Mouse (Mus musculus): ENCODE data around the gene Nkapd1. TPM values are rescaled to one million over a fixed set of nuclear protein-coding genes. Genes with fewer than 3 reads are reported as not detected.
A peak's percentile ranks its signal among the peaks of the same experiment; 100 is the strongest.
"Not testable (repeated sequence)": the region's sequence is repeated elsewhere in the genome, so short reads cannot be mapped to it uniquely, and the experiment has no call there.

The Nkapd1 gene
- polyA plus RNA-seq, 1 experiment from 2014 or later, result 28.6 TPM

DNA sequence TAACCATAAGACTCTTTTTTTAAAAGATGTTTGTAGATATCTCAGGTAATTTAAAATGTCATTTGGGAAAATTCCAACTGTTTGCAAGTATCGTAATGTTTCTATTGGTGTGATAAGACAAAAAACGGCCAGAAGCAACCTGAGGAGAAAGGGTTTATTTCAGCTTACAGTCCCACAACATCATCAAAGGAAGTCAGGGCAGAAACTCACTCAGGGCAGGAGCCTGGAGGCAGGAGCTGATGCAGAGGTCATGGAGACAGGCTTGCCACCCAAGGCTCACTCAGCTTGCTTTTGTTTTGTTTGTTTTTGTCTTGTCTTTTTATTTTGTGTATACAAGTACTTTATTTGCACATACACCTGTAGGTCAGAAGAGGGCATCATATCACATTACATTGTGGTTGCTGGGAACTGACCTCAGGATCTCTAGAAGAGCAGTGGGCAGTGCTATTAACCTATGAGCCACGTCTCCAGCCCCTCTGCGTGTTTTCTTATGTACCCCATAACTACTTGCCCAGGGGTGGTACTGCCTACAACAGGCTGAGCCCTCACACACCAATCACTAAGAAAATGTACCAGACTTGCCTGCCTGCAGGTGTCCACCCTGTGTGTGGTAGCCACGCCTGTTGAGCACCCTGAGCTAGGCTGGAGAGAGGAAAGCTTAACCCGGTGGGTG lies 14.9 kb upstream of the Nkapd1 start:
- no peak for ATAC-seq (ENCODE audit: insufficient number of reproducible peaks, insufficient read depth, low FRiP score, low TSS enrichment, low read depth)
- Histone ChIP-seq H3K36me3 (peaks cover 42% of the 10 kb centered on the region), H3K27me3 (no peaks in the 10 kb centered on the region), H3K4me1 (no peaks in the 10 kb centered on the region), H3K27ac (no peak overlapping the region), H3K4me2 (no peak overlapping the region), H3K9me3 (no peaks in the 10 kb centered on the region), H3K4me3 (no peak overlapping the region), H3K9ac (no peak overlapping the region)
- 87% methylated on average over 6 of the region's 6 CpGs for WGBS

DNA sequence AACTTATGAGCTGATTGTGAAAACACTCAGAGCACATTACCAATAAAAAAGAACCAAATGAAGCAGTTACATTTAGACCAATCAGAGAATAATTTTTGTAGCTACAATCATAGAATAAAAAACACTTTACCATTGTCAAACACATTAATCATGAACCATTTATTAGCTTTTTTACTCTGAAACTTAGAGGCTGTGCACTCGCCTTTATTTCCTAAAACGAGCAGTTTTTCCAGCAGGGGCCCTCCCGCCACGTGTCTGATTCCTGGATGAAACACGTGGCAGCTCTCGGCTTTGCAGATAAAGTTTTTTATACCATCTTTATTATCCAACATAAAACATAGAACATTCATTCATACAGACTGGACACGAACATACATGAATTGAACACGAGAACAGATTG lies 13.6 kb upstream of the Nkapd1 start:
- peaks cover 33% of the 10 kb centered on the region for H3K36me3 ChIP-seq
- not testable (repeated sequence) for H3K4me2 ChIP-seq; H3K4me3 ChIP-seq; H3K4me1 ChIP-seq; H3K27me3 ChIP-seq; H3K9ac ChIP-seq; ATAC-seq (ENCODE audit: insufficient number of reproducible peaks, insufficient read depth, low FRiP score, low TSS enrichment, low read depth); H3K27ac ChIP-seq; H3K9me3 ChIP-seq
- 94% methylated on average over 6 of the region's 8 CpGs for WGBS

DNA sequence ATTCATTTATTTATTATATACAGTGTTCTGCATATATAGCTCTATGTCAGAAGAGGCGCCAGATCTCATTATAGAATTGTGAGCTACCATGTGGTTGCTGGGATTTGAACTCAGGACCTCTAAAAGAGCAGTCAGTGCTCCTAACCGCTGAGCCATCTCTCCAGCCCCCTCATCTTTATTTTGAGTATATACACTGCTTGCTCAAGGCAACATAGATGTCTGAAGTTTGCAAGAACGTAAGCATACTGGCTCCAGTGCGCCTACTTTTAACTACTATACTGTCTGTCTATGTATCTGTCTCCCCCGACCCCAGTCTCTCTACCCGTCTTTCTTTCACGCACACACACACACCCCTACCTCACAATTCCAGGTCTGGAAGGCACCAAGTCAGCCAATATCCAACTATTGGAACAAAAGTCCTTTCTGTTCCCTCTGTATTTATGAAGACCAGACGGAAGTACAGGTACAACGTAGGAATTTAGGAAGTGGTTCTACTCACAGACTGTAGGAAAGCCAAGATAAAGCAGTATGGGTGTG lies 598 bp upstream of the Nkapd1 start:
- no peak overlapping the region for H3K9ac ChIP-seq
- H3K27me3 ChIP-seq, result no peaks in the 10 kb centered on the region
- H3K27ac ChIP-seq, result no peak overlapping the region
- H3K4me1 ChIP-seq, result peaks cover 15% of the 10 kb centered on the region
- 60% methylated on average over 9 of the region's 9 CpGs for WGBS
- H3K4me2 ChIP-seq, result peak overlapping the region; percentile 77
- ATAC-seq (ENCODE audit: insufficient number of reproducible peaks, insufficient read depth, low FRiP score, low TSS enrichment, low read depth), result no peak
- no peaks in the 10 kb centered on the region for H3K9me3 ChIP-seq
- H3K4me3 ChIP-seq, result peak overlapping the region; percentile 100
- peaks cover 22% of the 10 kb centered on the region for H3K36me3 ChIP-seq

DNA sequence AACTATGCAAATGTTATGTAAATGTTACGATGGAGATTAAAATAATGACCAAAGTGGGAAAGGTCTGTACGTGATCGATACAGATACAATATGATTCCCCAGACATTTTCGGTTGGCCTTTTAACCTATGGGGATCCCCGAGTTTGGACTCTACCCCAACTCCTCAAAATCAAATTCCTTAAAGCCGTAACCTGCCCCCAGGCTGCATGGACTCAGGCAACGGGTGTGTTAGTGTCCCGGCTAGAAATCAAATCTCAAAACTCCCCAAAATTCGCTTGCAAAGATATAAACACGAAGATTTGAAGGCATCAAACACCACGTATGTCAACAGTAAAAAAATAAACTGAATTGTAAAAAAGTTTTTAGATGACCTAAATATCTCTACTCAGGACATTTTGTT lies 1.1 kb downstream of the Nkapd1 start:
- ATAC-seq (ENCODE audit: insufficient number of reproducible peaks, insufficient read depth, low FRiP score, low TSS enrichment, low read depth), result no peak
- peaks cover 15% of the 10 kb centered on the region for H3K4me1 ChIP-seq
- H3K9ac ChIP-seq, result peak overlapping the region; percentile 97
- H3K36me3 ChIP-seq, result peaks cover 38% of the 10 kb centered on the region
- H3K9me3 ChIP-seq, result no peaks in the 10 kb centered on the region
- H3K4me3 ChIP-seq, result peak overlapping the region; percentile 100
- WGBS, result 31% methylated on average over 11 of the region's 11 CpGs
- peak overlapping the region; percentile 96; the same call in 1 of the 2 replicates for H3K27ac ChIP-seq
- no peaks in the 10 kb centered on the region for H3K27me3 ChIP-seq
- peak overlapping the region; percentile 77 for H3K4me2 ChIP-seq

DNA sequence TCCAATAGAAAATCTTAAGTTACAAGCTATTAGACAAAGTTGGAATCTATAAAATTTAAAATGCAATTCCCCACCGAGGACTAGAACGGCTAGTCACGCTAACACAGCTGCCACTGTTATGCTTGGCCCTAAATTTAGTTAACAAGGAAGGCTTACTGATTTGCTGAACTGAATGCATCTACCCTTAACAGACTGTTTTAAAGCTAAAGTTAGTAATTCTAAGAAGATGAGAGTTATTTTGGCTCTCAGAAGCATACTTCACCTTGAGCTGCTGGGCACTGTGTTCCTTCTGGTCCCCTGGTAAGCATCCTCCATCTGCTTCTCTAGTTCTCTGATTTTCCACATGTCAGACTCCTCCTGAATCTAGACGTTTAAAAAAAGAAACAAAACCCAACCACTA lies 5.1 kb downstream of the Nkapd1 start:
- Histone ChIP-seq H3K36me3 (peaks cover 75% of the 10 kb centered on the region), H3K4me2 (no peak overlapping the region), H3K9ac (no peak overlapping the region), H3K4me3 (no peak overlapping the region), H3K27me3 (no peaks in the 10 kb centered on the region), H3K9me3 (no peaks in the 10 kb centered on the region), H3K27ac (no peak overlapping the region), H3K4me1 (peaks cover 10% of the 10 kb centered on the region)
- ATAC-seq (ENCODE audit: insufficient number of reproducible peaks, insufficient read depth, low FRiP score, low TSS enrichment, low read depth), result no peak
- 85% methylated on average over 4 of the region's 4 CpGs for WGBS

DNA sequence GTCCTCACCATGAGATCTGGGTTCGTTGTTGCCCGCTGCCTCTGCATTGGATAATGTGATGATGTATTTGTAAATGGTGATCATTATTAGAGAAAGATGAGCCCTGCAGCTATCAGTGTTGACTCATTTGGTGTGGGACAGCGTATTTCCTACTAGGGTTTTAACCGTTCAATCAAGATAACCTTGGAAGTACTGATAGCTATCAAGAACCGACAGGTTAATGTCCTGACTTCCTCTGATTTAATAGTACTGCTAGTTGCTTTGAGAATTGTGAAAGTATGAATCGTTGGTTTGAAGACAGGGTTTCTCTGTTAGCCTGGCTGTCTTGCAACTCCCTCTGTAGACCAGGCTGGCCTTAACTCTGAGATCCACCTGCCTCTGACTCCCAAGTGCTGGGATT lies 12.9 kb downstream of the Nkapd1 start:
- no peaks in the 10 kb centered on the region for H3K27me3 ChIP-seq
- peak overlapping the region; percentile 91 for H3K4me2 ChIP-seq
- peak overlapping the region; percentile 82 for H3K27ac ChIP-seq
- H3K4me1 ChIP-seq, result peaks cover 18% of the 10 kb centered on the region
- H3K36me3 ChIP-seq, result peaks cover 44% of the 10 kb centered on the region
- peak overlapping the region; percentile 80 for H3K4me3 ChIP-seq
- H3K9ac ChIP-seq, result peak overlapping the region; percentile 84
- WGBS, result 3% methylated on average over 6 of the region's 6 CpGs
- no peak; the same call in 1 of the 2 replicates for ATAC-seq (ENCODE audit: insufficient number of reproducible peaks, insufficient read depth, low FRiP score, low TSS enrichment, low read depth)
- H3K9me3 ChIP-seq, result no peaks in the 10 kb centered on the region

DNA sequence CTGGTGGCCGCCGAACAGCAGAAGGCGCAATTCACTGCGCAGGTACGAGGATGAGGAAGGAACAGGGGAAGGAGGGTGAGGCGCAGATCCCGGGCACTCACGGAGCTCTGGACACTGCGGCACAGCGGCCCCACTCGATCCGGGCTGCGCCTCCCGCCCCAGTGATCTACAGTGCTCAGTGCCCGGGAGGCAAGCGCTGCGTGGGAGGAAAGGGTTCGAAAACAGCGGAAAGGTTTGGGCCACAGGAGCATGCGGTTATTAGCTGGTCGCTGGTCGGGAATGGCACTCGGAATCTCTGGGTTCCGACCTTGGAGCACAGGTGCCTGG lies 13.3 kb downstream of the Nkapd1 start:
- Histone ChIP-seq H3K4me2 (peak overlapping the region; percentile 91), H3K27me3 (no peaks in the 10 kb centered on the region), H3K4me3 (peak overlapping the region; percentile 80), H3K9ac (peak overlapping the region; percentile 84), H3K36me3 (peaks cover 45% of the 10 kb centered on the region), H3K9me3 (no peaks in the 10 kb centered on the region), H3K27ac (peak overlapping the region; percentile 82), H3K4me1 (peaks cover 18% of the 10 kb centered on the region)
- ATAC-seq (ENCODE audit: insufficient number of reproducible peaks, insufficient read depth, low FRiP score, low TSS enrichment, low read depth), result no peak; the same call in 1 of the 2 replicates
- WGBS, result under 1% methylated on average over 24 of the region's 24 CpGs

DNA sequence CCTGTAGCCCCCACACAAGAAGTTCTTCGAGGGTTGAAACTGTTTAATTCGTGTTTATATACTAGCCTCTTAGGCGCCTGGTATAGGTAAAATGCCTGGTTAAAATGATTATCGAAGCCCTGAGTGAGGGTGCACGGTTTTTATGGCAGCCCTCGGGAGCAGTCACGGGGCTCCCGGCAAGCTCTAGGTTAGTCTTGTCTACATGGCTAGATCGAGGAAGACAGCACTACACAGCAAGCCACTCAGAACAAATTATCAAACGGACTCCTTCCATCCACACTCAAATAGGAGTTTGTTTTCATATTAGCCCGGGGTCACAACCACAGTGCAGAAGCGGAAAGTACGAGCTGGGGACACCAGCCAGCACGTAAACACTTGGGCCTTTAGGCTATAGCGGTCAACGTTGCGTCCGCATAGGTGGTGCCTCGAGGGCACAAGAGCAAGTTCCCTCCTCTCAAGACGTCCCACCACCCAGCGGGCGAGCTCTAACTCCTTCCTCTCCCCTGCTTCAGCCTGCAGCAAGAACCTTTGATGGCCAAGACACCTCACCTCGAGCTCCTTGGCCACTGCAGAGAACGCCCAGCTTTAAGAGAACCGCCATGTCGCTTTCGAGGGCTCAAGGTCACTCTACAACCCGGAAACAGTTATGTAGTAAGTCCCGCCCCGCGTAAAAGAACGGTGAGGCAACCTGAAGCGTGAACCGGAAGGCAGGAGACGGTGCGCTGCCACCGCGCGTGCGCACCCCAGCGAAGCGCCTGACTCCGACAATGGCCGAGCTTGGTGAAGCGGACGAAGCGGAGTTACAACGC lies 13.9 kb downstream of the Nkapd1 start, which contains the start of the genes Sdhd and Timm8b:
Gene Sdhd (minus strand): TSS at position 624 of the 809 bp plus-strand sequence.
Gene Timm8b (plus strand): TSS at position 722 of the 809 bp plus-strand sequence.
- Histone ChIP-seq H3K27me3 (no peaks in the 10 kb centered on the region), H3K9ac (peak within 1 kb of the TSS; percentile 84), H3K27ac (peak within 1 kb of the TSS; percentile 82), H3K4me3 (peak within 1 kb of the TSS; percentile 80), H3K36me3 (peaks cover 46% of the 10 kb centered on the region), H3K4me2 (peak within 1 kb of the TSS; percentile 91), H3K4me1 (peaks cover 18% of the 10 kb centered on the region), H3K9me3 (no peaks in the 10 kb centered on the region)
- ATAC-seq (ENCODE audit: insufficient number of reproducible peaks, insufficient read depth, low FRiP score, low TSS enrichment, low read depth), result peak; percentile 94
- under 1% methylated on average over 48 of the region's 48 CpGs for WGBS

DNA sequence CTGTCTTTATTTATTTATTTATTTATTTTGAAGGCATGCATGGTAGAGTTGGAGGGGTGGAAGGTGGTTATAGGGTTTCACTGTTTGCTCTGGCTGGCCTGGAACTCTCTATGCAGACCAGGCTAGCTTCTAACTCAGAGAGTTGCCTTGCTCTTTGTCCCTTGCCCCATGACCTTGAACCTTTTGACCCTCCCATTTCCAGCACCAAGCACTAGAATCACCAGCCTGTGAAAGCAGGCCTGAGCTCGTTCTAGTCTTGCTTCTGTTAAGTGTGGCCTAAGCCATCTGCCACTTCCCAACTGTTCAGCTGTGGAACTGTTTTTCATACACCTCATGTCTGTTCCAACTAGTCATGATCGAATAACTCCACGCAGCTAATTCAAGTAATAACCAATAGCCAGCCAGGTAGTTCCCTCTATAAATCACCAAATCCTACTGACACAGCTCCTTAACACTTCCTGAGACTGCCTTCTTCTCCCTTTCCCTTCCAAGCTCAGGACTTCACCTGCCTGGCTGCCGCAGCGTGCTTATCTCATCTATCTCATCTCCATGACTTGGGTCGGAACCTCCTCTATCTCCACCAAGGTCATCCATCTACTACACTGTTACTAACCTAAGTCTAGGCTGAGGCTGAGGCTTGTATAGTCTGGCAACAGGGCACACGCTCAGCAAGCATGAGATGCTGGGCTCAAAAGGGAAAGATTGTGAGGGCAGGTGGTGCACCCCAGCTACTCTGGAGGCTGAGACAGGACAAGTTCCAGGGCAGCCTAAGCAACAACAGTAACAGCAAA lies 15.0 kb downstream of the Nkapd1 start:
- Histone ChIP-seq H3K9me3 (no peaks in the 10 kb centered on the region), H3K36me3 (peaks cover 46% of the 10 kb centered on the region), H3K27me3 (no peaks in the 10 kb centered on the region), H3K27ac (no peak overlapping the region), H3K4me1 (peaks cover 18% of the 10 kb centered on the region), H3K9ac (peak overlapping the region; percentile 84), H3K4me3 (peak overlapping the region; percentile 80), H3K4me2 (peak overlapping the region; percentile 91)
- ATAC-seq (ENCODE audit: insufficient number of reproducible peaks, insufficient read depth, low FRiP score, low TSS enrichment, low read depth), result no peak
- WGBS, result 87% methylated on average over 7 of the region's 7 CpGs

DNA sequence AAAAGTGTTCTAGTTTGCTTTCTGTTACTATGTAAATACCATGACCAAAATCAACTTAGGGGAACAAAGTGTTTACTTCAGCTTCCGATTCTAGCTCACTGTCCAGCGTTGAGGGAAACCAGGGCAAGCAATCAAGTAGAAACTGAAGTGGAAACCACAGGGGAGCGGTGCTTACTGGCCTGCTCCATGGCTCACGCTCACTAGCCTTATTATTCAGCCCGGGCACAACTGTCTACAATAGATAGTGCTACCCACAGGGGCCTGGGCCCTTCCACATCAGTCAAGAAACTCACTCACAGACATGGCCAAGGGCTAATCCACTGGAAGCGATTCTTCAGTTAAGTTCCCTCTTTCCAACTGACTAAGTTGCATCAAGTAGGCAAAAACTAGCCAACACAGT lies 15.7 kb downstream of the Nkapd1 start:
- Histone ChIP-seq H3K4me1 (peaks cover 18% of the 10 kb centered on the region), H3K4me3 (no peak overlapping the region), H3K27me3 (no peaks in the 10 kb centered on the region), H3K36me3 (peaks cover 48% of the 10 kb centered on the region), H3K9me3 (no peaks in the 10 kb centered on the region), H3K27ac (no peak overlapping the region), H3K4me2 (no peak overlapping the region), H3K9ac (0 out of 2 replicates have a peak overlapping the region, but pooled peaks have one; percentile 12)
- ATAC-seq (ENCODE audit: insufficient number of reproducible peaks, insufficient read depth, low FRiP score, low TSS enrichment, low read depth), result no peak
- WGBS, result 90% methylated on average over 6 of the region's 6 CpGs

DNA sequence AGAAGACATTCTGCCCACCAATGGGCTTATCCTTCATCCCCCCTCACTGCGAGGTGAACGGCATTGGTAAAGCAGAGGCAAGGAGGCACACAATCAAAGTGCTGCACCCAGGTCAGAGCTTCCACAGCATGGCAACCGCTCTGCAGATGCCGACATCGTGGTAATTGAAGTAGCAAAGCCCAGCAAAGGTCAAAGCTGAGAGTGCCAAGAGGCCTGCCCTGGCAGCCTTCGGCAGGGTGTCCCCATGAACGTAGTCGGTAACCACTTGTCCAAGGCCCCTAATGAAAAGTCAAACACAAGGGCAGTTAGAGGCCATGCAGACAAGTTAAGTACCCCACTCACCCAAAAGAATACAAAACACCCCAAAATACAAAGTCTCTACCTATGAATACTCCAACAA lies 20.3 kb downstream of the Nkapd1 start:
- Histone ChIP-seq H3K4me2 (no peak overlapping the region), H3K27ac (no peak overlapping the region), H3K4me3 (no peak overlapping the region), H3K9ac (no peak overlapping the region), H3K27me3 (no peaks in the 10 kb centered on the region), H3K9me3 (no peaks in the 10 kb centered on the region), H3K4me1 (peaks cover under 1% of the 10 kb centered on the region), H3K36me3 (peaks cover 53% of the 10 kb centered on the region)
- ATAC-seq (ENCODE audit: insufficient number of reproducible peaks, insufficient read depth, low FRiP score, low TSS enrichment, low read depth), result no peak
- WGBS, result 93% methylated on average over 8 of the region's 8 CpGs

All from embryonic facial prominence, embryonic 13.5 days (tissue).